Mouse (Mus musculus) layer of hippocampus, postnatal 10 days (tissue): ENCODE results near the gene Mtor. TPM values are rescaled to one million over a fixed set of nuclear protein-coding genes. Genes with fewer than 3 reads are reported as not detected.
A peak's percentile ranks its signal among the peaks of the same experiment; 100 is the strongest.

Source experiments
- DNase-seq, 2 experiments: peaks; one replicate each; pipeline ENCODE4 v3.0.0; 2021; ENCODE audit warnings: low spot score in 2 of 2
- total RNA-seq, 2 experiments: library from RNA; stranded (reverse); gene quantifications; 2 replicates each; pipeline ENCODE4 v1.2.3; 2021

Gene Mtor
- total RNA-seq, 2 experiments from 2014 or later: 81.3 to 85.9 TPM

- DNase-seq: no peak
Observed at GRCm38 (mm10) chr4:148441931-148442330, 6.5 kb upstream of the Mtor start.

- DNase-seq: no peak
Observed at GRCm38 (mm10) chr4:148442598-148442997, 5.8 kb upstream of the Mtor start.

GRCm38 (mm10) chr4:148444250-148444967, 4.0 kb upstream of the Mtor start, which contains the start of gene Ubiad1:
TSS of gene Ubiad1 (minus strand) at chr4:148444771.
- DNase-seq: peak; percentile 72 to 79

- DNase-seq: peak in 1 of 2 experiments; percentile 44
Observed at GRCm38 (mm10) chr4:148448853-148449245, 438 bp downstream of the Mtor start.

GRCm38 (mm10) chr4:148453707-148454106, 5.3 kb downstream of the Mtor start:
- no peak for DNase-seq

- no peak for DNase-seq
Observed at GRCm38 (mm10) chr4:148455477-148456025, 7.1 kb downstream of the Mtor start.

GRCm38 (mm10) chr4:148460656-148461284, 12.4 kb downstream of the Mtor start:
- peak; percentile 34 to 57 for DNase-seq

- DNase-seq: no peak
Observed at GRCm38 (mm10) chr4:148461772-148462171, 13.4 kb downstream of the Mtor start.

GRCm38 (mm10) chr4:148462717-148463116, 14.3 kb downstream of the Mtor start:
- no peak for DNase-seq

- peak; percentile 34 to 51 for DNase-seq
Observed at GRCm38 (mm10) chr4:148463208-148463960, 15.0 kb downstream of the Mtor start.

GRCm38 (mm10) chr4:148464301-148464700, 15.9 kb downstream of the Mtor start:
- DNase-seq: no peak

- no peak for DNase-seq
Observed at GRCm38 (mm10) chr4:148464869-148465268, 16.5 kb downstream of the Mtor start.

- no peak for DNase-seq
Observed at GRCm38 (mm10) chr4:148466511-148467079, 18.2 kb downstream of the Mtor start.

GRCm38 (mm10) chr4:148468396-148468795, 20.0 kb downstream of the Mtor start:
- DNase-seq: no peak

- no peak for DNase-seq
Observed at GRCm38 (mm10) chr4:148469487-148470252, 21.3 kb downstream of the Mtor start.

GRCm38 (mm10) chr4:148471363-148471806, 23.0 kb downstream of the Mtor start:
- DNase-seq: no peak

GRCm38 (mm10) chr4:148472436-148473174, 24.2 kb downstream of the Mtor start:
- DNase-seq: no peak

- DNase-seq: no peak
Observed at GRCm38 (mm10) chr4:148473496-148473895, 25.1 kb downstream of the Mtor start.

- DNase-seq: no peak
Observed at GRCm38 (mm10) chr4:148480245-148480644, 31.8 kb downstream of the Mtor start.
